Mouse (Mus musculus): ENCODE data around the gene Aym1. TPM values are rescaled to one million over a fixed set of nuclear protein-coding genes. Genes with fewer than 3 reads are reported as not detected.
"Not testable (repeated sequence)": the region's sequence is repeated elsewhere in the genome, so short reads cannot be mapped to it uniquely, and the experiment has no call there.

Aym1 gene
- total RNA-seq, 2 experiments from 2014 or later: not detected

DNA sequence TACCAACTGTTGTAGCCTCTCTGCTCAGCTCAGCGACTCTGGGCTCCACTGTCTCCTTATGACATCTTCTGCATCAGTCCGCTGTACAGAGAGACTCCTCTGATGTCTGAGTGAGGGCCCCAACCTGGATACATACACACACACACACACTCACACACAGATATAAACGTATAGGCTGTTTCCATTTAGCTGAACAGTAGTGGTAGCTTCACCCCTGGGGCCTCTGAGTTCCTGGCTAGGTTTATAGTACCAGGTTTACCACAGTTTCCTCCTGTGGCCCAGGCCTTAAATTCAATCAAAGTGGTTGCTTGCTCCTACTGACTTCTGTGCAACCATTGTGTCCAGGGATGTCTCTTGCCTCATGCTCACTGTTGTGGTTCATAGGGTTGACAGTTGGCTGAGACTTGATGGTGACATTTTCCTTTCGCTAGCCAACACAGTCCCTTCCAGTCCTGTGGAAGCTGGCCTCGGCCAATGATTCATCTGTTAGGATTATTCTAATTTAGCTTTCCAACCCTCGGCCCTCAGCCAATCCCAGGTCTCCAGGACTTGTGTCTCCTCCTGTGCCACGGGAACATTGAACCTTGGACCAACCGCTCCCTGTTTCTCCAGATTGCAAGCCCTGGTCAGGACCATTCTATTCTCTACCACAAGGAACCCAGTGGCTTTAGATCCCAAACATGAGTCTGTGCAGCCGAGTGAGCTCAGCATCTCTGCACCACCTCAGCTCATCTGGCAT is 5.3 kb downstream of the Aym1 start:
- no peak for DNase-seq
- intact Hi-C loops (cut with DNase I): no loop called here
- Histone ChIP-seq H3K27ac (no peak overlapping the region), H3K4me3 (no peak overlapping the region)
- TF ChIP-seq CTCF (IDR thresholded peaks at IDR 0.05): no peak

DNA sequence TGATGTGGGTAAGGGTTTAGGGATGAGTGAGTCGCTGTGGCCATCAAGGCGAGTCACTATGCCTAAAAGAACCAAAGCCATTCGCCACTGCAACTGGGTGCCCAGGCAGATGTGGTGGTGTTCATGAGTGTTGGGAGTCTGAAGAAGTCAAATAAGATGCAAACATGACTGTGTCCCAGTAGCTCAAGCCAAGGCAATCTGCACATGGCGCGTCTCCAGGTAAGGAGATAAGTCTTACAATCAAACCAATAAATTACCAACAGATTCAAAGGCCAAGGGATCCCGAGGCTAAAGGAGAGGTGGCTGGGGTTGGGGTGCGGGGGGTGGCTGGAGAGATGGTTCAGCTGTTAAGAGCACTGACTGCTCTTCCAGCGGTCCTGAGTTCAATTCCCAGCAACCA is 6.1 kb downstream of the Aym1 start:
- intact Hi-C loops (cut with DNase I): no loop called here
- TF ChIP-seq CTCF (IDR thresholded peaks at IDR 0.05): no peak
- Histone ChIP-seq H3K4me3 (no peak overlapping the region), H3K27ac (no peak overlapping the region)
- DNase-seq: no peak

DNA sequence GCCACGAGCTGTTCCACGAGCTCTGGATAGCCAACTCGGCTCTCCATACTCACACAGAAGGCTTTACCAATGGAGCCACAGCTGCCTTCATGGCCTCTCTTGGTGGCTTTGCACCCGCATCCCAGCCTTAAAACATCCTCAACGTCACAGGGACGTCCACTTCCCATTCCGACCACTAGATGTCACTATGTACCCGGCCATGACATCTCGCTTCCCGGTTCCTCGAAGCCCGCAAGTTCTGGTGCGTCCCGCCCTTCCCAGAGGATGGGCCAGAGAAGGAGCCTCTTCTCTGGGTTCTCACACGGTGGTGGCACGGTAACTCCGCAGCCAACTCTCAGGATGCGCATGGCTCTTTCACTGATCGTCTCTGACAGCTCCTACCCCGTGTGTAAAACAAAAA is 8.8 kb downstream of the Aym1 start:
- intact Hi-C loops (cut with DNase I): loop anchor here (2.0 to 5.0 kb wide), 3 partner anchors 105 to 451 kb away; partner anchors contain the start of gene 1700069L16Rik
- Histone ChIP-seq H3K4me3 (no peak overlapping the region), H3K27ac (no peak overlapping the region)
- peak; percentile 66 for DNase-seq
- TF ChIP-seq CTCF (IDR thresholded peaks at IDR 0.05): no peak; the same call in 1 of the 2 replicates

DNA sequence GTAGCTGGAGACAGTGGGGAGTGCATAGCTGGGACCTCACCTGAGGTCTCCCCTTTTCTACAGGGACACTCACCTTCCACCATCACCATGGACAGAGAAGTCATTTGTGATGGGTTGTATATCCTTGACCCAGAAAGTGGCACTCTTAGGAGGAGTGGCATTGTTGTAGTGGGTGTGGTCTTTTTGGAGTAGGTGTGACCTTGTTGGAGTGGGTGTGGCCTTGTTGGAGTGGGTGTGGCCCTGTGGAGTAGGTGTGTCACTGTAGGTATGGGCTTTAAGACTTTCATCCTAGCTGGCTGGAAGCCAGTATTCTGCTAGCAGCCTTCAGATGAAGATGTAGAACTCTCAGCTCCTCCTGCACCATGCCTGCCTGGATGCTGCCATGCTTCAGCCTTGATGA is 10.6 kb downstream of the Aym1 start:
- intact Hi-C loops (cut with DNase I): loop anchor here (2.0 to 5.0 kb wide), 3 partner anchors 103 to 450 kb away; partner anchors contain the start of gene 1700069L16Rik
- DNase-seq, H3K27ac ChIP-seq, H3K4me3 ChIP-seq: not testable (repeated sequence)

DNA sequence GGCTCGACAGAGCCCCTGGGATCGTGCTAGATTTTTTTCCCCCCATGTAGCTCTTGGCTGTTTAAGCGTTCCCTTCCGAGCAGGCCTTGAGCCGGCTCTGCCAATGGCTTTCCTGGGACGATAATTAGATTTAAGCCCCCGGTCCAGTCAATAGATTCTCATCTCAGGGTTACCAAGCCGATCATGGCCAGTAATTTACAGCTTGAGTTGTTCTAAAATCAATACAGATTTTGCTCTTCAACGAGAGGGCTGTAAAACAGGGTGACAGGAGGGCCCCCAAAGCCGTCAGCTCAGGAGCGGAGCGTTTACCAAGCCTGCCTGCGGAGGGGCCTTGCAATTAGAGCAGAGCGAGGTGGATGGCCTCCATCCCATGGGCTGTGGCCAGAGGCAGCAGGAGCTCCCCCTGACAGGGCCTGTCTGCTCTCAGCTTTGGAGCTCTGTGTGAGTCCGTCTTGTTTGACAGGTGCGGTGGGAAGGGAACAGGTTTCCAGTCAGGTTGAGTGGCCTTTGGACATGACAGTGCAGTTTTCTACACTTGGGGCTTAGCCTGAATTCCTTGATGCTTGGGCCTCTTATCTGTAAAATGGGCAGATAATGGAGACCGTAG is 12.3 kb downstream of the Aym1 start:
- intact Hi-C loops (cut with DNase I): loop anchor here (5.0 kb wide), 1 partner anchor 448 kb away; no protein-coding TSS in a partner anchor
- no peak overlapping the region for H3K4me3 ChIP-seq
- no peak overlapping the region for H3K27ac ChIP-seq
- no peak for TF ChIP-seq CTCF (IDR thresholded peaks at IDR 0.05)
- DNase-seq: no peak

DNA sequence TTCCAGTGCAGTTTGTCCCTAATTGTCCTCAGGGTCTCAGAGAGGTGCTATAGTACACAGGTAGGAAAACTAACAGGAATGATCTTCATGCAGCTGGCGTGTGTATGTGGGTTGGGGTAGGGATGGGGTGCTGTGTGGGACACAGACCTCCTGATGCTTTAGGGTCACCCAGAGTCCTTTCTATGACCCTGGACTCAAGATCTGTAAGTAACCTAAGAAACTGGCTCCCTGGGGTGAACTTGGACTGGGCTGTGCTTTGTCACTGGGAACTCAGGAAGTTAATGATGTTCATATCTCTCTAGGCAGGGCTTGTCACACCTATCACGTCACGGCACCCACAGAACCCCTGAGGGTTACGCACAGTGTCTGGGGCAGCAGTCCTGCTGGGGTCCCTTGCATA is 15.4 kb downstream of the Aym1 start:
- H3K4me3 ChIP-seq: no peak overlapping the region
- H3K27ac ChIP-seq: no peak overlapping the region
- intact Hi-C loops (cut with DNase I): loop anchor here (10.0 kb wide), 1 partner anchor 202 kb away; no protein-coding TSS in a partner anchor
- DNase-seq: no peak
- TF ChIP-seq CTCF (IDR thresholded peaks at IDR 0.05): no peak

DNA sequence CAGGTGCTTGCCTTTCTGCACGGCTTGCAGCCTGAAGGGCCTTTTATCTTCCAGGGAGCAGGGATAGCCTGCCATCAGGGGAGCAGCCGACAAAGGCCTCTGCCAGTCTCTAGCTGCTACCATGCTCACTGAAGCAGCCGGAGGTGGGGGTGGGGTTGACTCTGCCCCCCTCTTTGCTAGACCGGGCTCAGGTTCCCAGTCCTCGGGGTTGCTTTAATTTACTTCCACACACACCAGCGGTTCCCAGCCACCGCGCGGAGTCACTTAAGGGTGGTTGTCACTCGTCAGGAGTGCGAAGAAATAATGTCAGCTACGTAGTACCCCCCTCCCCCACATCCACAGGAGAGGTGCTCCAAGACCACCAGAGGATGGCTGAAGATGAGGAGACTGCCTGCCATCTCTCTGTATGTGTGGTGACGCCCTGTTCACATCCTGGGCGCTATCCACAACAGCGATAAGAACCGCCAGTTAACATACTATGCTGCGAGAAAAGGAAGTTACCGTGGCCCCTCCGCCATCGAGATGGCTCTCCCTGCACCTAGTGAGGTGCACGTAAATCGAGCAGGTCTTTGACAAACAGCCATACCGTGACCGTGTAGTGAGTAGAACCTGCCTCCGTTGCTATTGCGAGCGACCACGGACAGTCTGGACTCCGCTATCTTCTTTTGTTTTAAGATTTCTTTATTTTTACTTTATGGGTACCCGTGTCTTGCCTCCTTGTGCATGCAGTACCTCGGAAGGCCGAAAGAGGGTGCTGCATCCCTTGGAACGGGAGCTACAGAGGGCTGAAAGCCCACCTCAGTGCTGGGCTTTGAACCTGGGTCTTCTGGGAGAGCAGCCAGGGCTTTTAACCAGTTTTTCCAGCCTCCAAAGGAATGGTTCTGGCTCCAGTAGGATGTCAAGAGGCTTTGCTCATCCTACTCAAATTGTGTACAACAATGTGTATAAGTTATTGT is 16.2 kb downstream of the Aym1 start:
- peak; percentile 67 for TF ChIP-seq CTCF (IDR thresholded peaks at IDR 0.05)
- peak; percentile 36 for DNase-seq
- intact Hi-C loops (cut with DNase I): loop anchor here (10.0 kb wide), 1 partner anchor 202 kb away; no protein-coding TSS in a partner anchor
- no peak overlapping the region for H3K4me3 ChIP-seq
- no peak overlapping the region for H3K27ac ChIP-seq

DNA sequence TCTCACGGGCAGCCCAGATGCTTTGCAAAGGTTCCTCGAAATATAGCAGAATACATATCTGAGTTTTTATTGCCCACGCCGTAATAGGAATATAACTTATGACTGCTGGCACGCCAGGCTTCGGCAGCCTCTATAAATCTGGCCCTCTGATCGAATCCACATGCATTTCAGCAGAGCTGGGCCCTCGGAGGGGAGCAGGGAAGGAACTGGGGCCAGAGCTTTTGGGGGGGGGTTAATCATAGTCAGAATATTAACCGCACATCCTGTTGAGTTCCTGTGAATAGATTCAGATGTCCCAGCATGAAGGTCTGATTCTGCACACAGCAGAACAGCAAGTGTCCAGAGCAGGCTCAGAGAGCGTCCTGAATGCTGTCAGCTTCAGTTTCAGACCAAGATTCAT is 17.2 kb downstream of the Aym1 start:
- no peak for DNase-seq
- Histone ChIP-seq H3K27ac (no peak overlapping the region), H3K4me3 (no peak overlapping the region)
- TF ChIP-seq CTCF (IDR thresholded peaks at IDR 0.05): no peak
- intact Hi-C loops (cut with DNase I): loop anchor here (10.0 kb wide), 1 partner anchor 201 kb away; no protein-coding TSS in a partner anchor

DNA sequence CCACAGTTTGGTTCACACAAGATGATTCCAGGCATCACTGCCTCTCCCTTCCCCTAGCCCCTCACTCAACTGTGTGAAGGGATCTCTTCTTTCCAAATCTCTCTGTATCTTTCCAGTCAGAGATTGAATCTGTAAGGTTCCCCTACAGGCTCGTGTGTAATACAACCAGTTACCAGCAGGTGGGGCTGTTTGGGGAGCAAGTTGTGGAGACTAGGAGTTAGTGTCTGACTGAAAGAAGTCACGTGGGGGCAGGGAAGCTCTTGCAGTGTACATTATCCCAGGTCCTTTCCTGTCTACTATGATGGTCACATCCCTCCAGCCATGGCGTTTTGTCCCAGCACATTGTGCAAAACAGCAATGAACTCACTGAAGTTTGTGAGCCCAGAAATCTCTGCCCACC is 18.7 kb downstream of the Aym1 start:
- no peak overlapping the region for H3K27ac ChIP-seq
- TF ChIP-seq CTCF (IDR thresholded peaks at IDR 0.05): peak; percentile 57
- no peak overlapping the region for H3K4me3 ChIP-seq
- peak; percentile 47 for DNase-seq
- intact Hi-C loops (cut with DNase I): loop anchor here (10.0 kb wide), 1 partner anchor 199 kb away; no protein-coding TSS in a partner anchor

DNA sequence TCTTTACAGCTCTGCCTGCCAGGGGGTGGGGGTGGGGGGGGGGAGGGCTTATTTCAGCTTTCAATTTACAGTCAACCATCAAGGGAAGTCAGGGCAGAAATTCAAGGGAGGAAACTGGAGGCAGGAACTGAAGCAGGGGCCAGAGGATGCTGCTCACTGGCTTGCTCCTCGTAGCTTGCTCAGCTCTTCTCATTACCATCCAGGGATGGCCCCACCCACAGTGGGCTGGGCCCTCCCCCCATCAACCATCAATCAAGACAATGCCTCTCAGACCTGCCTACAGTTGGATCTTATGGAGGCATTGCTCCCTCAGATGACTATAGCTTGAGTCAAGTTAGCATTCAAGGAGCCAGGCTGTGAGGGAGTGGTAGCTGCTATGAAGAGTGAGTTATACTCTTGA is 19.2 kb downstream of the Aym1 start:
- no peak overlapping the region for H3K27ac ChIP-seq
- H3K4me3 ChIP-seq: no peak overlapping the region
- intact Hi-C loops (cut with DNase I): loop anchor here (10.0 kb wide), 1 partner anchor 199 kb away; no protein-coding TSS in a partner anchor
- no peak for DNase-seq
- no peak for TF ChIP-seq CTCF (IDR thresholded peaks at IDR 0.05)

DNA sequence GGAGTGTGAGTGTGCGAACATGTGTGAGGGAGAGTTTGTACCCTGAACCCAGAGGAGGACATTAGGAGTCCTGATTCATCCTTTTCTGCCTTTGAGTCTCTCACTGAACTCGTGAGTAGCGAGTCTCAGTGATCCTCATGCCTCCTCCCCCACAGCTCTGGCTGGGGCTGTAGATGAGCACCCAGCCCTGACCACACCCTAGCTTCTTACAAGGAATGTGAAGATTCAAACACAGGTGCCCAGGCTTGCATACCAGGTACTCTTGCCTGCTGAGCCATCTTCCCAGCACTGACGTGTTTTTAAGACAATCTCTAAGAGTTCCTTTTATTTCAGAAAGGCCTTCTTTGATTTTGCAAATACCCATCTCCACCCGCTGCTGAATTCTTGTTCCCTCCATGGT is 22.3 kb downstream of the Aym1 start:
- TF ChIP-seq CTCF (IDR thresholded peaks at IDR 0.05): no peak
- no peak overlapping the region for H3K27ac ChIP-seq
- intact Hi-C loops (cut with DNase I): loop anchor here (10.0 kb wide), 1 partner anchor 195 kb away; no protein-coding TSS in a partner anchor
- no peak for DNase-seq
- H3K4me3 ChIP-seq: no peak overlapping the region

DNA sequence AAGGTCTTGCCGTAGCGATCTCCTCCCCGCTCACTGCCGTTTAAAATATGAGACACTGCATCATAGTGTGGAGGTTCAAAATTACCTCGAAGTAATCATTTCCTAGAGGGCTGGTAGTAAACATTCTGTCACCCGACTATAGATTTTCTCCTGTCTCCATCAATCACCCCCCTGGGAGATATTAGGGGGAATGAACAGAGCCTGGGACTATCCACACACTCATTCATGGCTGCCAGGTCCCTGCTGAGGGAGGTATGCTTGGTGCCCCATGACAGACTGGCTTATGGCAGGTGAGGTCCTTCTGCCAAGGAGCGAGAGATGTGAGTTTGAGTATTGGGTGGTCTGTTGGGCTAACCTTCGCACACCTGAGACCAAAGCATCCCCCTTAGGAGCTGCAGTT is 23.5 kb downstream of the Aym1 start:
- TF ChIP-seq CTCF (IDR thresholded peaks at IDR 0.05): no peak
- no peak for DNase-seq
- H3K4me3 ChIP-seq: no peak overlapping the region
- intact Hi-C loops (cut with DNase I): no loop called here
- H3K27ac ChIP-seq: no peak overlapping the region
